Mouse (Mus musculus): ENCODE data around the gene Aasdh.

GRCm38 (mm10) chr5:76941975-76942374 is 36.7 kb upstream of the Aasdh start:
- TF ChIP-seq MAFK (IDR thresholded peaks at IDR 0.05; ENCODE audit: insufficient read depth, low read depth, low read length) (no peak), ZNF384 (IDR thresholded peaks at IDR 0.05; ENCODE audit: low read depth, low read length) (no peak), CHD2 (IDR thresholded peaks at IDR 0.05; ENCODE audit: low read depth, low read length) (no peak), ZC3H11A (IDR thresholded peaks at IDR 0.05; ENCODE audit: borderline replicate concordance, low read depth, low read length) (no peak)

Data from ES-E14 (cell line).